Mouse (Mus musculus): ENCODE measurements around the gene Plch1. TPM values are rescaled to one million over a fixed set of nuclear protein-coding genes. Genes with fewer than 3 reads are reported as not detected.

Plch1 gene
- polyA plus RNA-seq, 1 experiment from 2014 or later: 11.1 TPM

Other genes with a start within 250 kb of the Plch1 start
- 5.3 and 6.4 TPM in 2 replicates for gene E130311K13Rik, start 30.0 kb upstream of the Plch1 start, polyA plus RNA-seq (2015; fragmentation: Nextera tagmentation; extraction: Ambion mirVana)
- gene Slc33a1, start 65.3 kb upstream of the Plch1 start, polyA plus RNA-seq (2015; fragmentation: Nextera tagmentation; extraction: Ambion mirVana): 15.1 and 15.5 TPM in 2 replicates
- gene Gmps, start 76.6 kb upstream of the Plch1 start, polyA plus RNA-seq (2015; fragmentation: Nextera tagmentation; extraction: Ambion mirVana): 44.5 and 47.4 TPM in 2 replicates
- gene Vmn2r1, start 182.1 kb upstream of the Plch1 start, polyA plus RNA-seq (2015; fragmentation: Nextera tagmentation; extraction: Ambion mirVana): 0.09 and 0.19 TPM in 2 replicates
- gene Vmn2r2, start 242.5 kb upstream of the Plch1 start, polyA plus RNA-seq (2015; fragmentation: Nextera tagmentation; extraction: Ambion mirVana): not detected in 2 replicates

Data from hindbrain, embryonic 13.5 days (tissue).